Mouse (Mus musculus) heart, adult 9 months (tissue): ENCODE data around the gene Tmem255b.

Experiments used
- DNase-seq, 2 experiments: peaks; one replicate each; pipeline ENCODE4 v3.0.0; 2022; ENCODE audit warnings: low spot score in 2 of 2

Gene Tmem255b

GRCm38 (mm10) chr8:13434889-13435288 is at the start of gene Tmem255b:
Tmem255b (plus strand) TSS chr8:13435189.
- no peak for DNase-seq

GRCm38 (mm10) chr8:13386366-13386765 is 48.6 kb upstream of the Tmem255b start:
- DNase-seq = no peak

- no peak for DNase-seq
Observed at GRCm38 (mm10) chr8:13387728-13388127, 47.3 kb upstream of the Tmem255b start.

- no peak for DNase-seq
Observed at GRCm38 (mm10) chr8:13388744-13389143, 46.2 kb upstream of the Tmem255b start.

GRCm38 (mm10) chr8:13393869-13394268 is 41.1 kb upstream of the Tmem255b start:
- no peak for DNase-seq

- DNase-seq = no peak
Observed at GRCm38 (mm10) chr8:13396725-13397124, 38.3 kb upstream of the Tmem255b start, which contains the start of gene Atp4b. Atp4b (minus strand) TSS chr8:13396825.

GRCm38 (mm10) chr8:13403517-13403916 is 31.5 kb upstream of the Tmem255b start:
- DNase-seq = no peak

GRCm38 (mm10) chr8:13404666-13405131 is 30.3 kb upstream of the Tmem255b start, which contains the start of gene Grk1:
Grk1 (plus strand) TSS chr8:13405081.
- no peak for DNase-seq

GRCm38 (mm10) chr8:13406011-13406410 is 29.0 kb upstream of the Tmem255b start:
- DNase-seq = no peak

GRCm38 (mm10) chr8:13411597-13411996 is 23.4 kb upstream of the Tmem255b start:
- DNase-seq = no peak

- no peak for DNase-seq
Observed at GRCm38 (mm10) chr8:13412891-13413558, 22.0 kb upstream of the Tmem255b start.

GRCm38 (mm10) chr8:13413823-13414390 is 21.1 kb upstream of the Tmem255b start:
- no peak for DNase-seq

- peak in 1 of 2 experiments; percentile 45 for DNase-seq
Observed at GRCm38 (mm10) chr8:13415879-13416278, 19.1 kb upstream of the Tmem255b start.

- no peak for DNase-seq
Observed at GRCm38 (mm10) chr8:13419111-13419639, 15.8 kb upstream of the Tmem255b start.

- DNase-seq = no peak
Observed at GRCm38 (mm10) chr8:13420970-13421369, 14.0 kb upstream of the Tmem255b start.

- DNase-seq = peak in 1 of 2 experiments; percentile 60
Observed at GRCm38 (mm10) chr8:13427351-13427750, 7.6 kb upstream of the Tmem255b start.

GRCm38 (mm10) chr8:13428156-13428555 is 6.8 kb upstream of the Tmem255b start:
- no peak for DNase-seq

- no peak for DNase-seq
Observed at GRCm38 (mm10) chr8:13430412-13430811, 4.6 kb upstream of the Tmem255b start.

GRCm38 (mm10) chr8:13430866-13431265 is 4.1 kb upstream of the Tmem255b start:
- peak in 1 of 2 experiments; percentile 69 for DNase-seq

- DNase-seq = no peak
Observed at GRCm38 (mm10) chr8:13433130-13433529, 1.9 kb upstream of the Tmem255b start.

- DNase-seq = no peak
Observed at GRCm38 (mm10) chr8:13436052-13436451, 1.1 kb downstream of the Tmem255b start.

- no peak for DNase-seq
Observed at GRCm38 (mm10) chr8:13437531-13437930, 2.5 kb downstream of the Tmem255b start.

GRCm38 (mm10) chr8:13442152-13442551 is 7.2 kb downstream of the Tmem255b start:
- DNase-seq = no peak
